Mouse (Mus musculus): ENCODE measurements at regions not wholly inside any gene's neighbourhood (a gene's known extent, or its start where the extent isn't known, plus 50 kb on each side); places are given as distances from the start of the nearest gene placed in this dataset.
A peak's percentile ranks its signal among the peaks of the same experiment; 100 is the strongest.

GRCm38 (mm10) chr13:60450721-60451506 is 150.8 kb upstream of the Dapk1 start:
- H3K27ac ChIP-seq, result no peak overlapping the region
- no peak overlapping the region for H3K4me2 ChIP-seq (replicated peaks)
- WGBS, result 82% methylated on average over 10 of the region's 10 CpGs
- no peaks in the 10 kb centered on the region for H3K27me3 ChIP-seq (ENCODE audit: control insufficient read depth, insufficient read depth, low read length)
- ATAC-seq (ENCODE audit: low FRiP score), result no peak
- H3K9me3 ChIP-seq (ENCODE audit: control insufficient read depth, low read length), result no peaks in the 10 kb centered on the region
- no peaks in the 10 kb centered on the region for H3K36me3 ChIP-seq (replicated peaks; ENCODE audit: control insufficient read depth, insufficient read depth)
- H3K9ac ChIP-seq, result no peak overlapping the region
- DNase-seq (ENCODE audit: low spot score), result no peak
- no peaks in the 10 kb centered on the region for H3K4me1 ChIP-seq (replicated peaks; ENCODE audit: control insufficient read depth, insufficient read depth, low read length)
- no peak overlapping the region for H3K4me3 ChIP-seq (replicated peaks; ENCODE audit: low read length)

- no peak overlapping the region for H3K27ac ChIP-seq
- no peaks in the 10 kb centered on the region for H3K4me1 ChIP-seq (replicated peaks; ENCODE audit: control insufficient read depth, insufficient read depth, low read length)
- no peak for DNase-seq (ENCODE audit: low spot score)
- no peak for ATAC-seq (ENCODE audit: low FRiP score)
- H3K9me3 ChIP-seq (ENCODE audit: control insufficient read depth, low read length), result no peaks in the 10 kb centered on the region
- no peaks in the 10 kb centered on the region for H3K27me3 ChIP-seq (ENCODE audit: control insufficient read depth, insufficient read depth, low read length)
- H3K4me2 ChIP-seq (replicated peaks), result no peak overlapping the region
- WGBS, result 91% methylated on average over 9 of the region's 9 CpGs
- H3K9ac ChIP-seq, result no peak overlapping the region
- H3K4me3 ChIP-seq (replicated peaks; ENCODE audit: low read length), result no peak overlapping the region
- H3K36me3 ChIP-seq (replicated peaks; ENCODE audit: control insufficient read depth, insufficient read depth), result no peaks in the 10 kb centered on the region
These were observed 147.8 kb upstream of the Dapk1 start for GRCm38 (mm10) chr13:60453821-60454483.

GRCm38 (mm10) chr13:60455033-60455619 is 146.6 kb upstream of the Dapk1 start:
- 28% methylated on average over 15 of the region's 15 CpGs for WGBS
- Histone ChIP-seq H3K4me1 (replicated peaks; ENCODE audit: control insufficient read depth, insufficient read depth, low read length) (no peaks in the 10 kb centered on the region), H3K27me3 (ENCODE audit: control insufficient read depth, insufficient read depth, low read length) (no peaks in the 10 kb centered on the region), H3K9ac (no peak overlapping the region), H3K36me3 (replicated peaks; ENCODE audit: control insufficient read depth, insufficient read depth) (no peaks in the 10 kb centered on the region), H3K4me3 (replicated peaks; ENCODE audit: low read length) (no peak overlapping the region), H3K27ac (no peak overlapping the region), H3K9me3 (ENCODE audit: control insufficient read depth, low read length) (no peaks in the 10 kb centered on the region), H3K4me2 (replicated peaks) (no peak overlapping the region)
- peak; percentile 40; the same call in 1 of the 2 replicates for ATAC-seq (ENCODE audit: low FRiP score)
- no peak for DNase-seq (ENCODE audit: low spot score)

- no peak overlapping the region for H3K4me3 ChIP-seq (replicated peaks; ENCODE audit: low read length)
- H3K27ac ChIP-seq, result no peak overlapping the region
- no peak overlapping the region for H3K4me2 ChIP-seq (replicated peaks)
- H3K4me1 ChIP-seq (replicated peaks; ENCODE audit: control insufficient read depth, insufficient read depth, low read length), result no peaks in the 10 kb centered on the region
- WGBS, result 79% methylated on average over 10 of the region's 10 CpGs
- no peaks in the 10 kb centered on the region for H3K9me3 ChIP-seq (ENCODE audit: control insufficient read depth, low read length)
- no peaks in the 10 kb centered on the region for H3K27me3 ChIP-seq (ENCODE audit: control insufficient read depth, insufficient read depth, low read length)
- no peak for ATAC-seq (ENCODE audit: low FRiP score)
- H3K9ac ChIP-seq, result no peak overlapping the region
- DNase-seq (ENCODE audit: low spot score), result no peak
- H3K36me3 ChIP-seq (replicated peaks; ENCODE audit: control insufficient read depth, insufficient read depth), result no peaks in the 10 kb centered on the region
These were observed 145.7 kb upstream of the Dapk1 start for GRCm38 (mm10) chr13:60455863-60456551.

- Histone ChIP-seq H3K9ac (no peak overlapping the region), H3K9me3 (ENCODE audit: control insufficient read depth, low read length) (no peaks in the 10 kb centered on the region), H3K27ac (no peak overlapping the region), H3K27me3 (ENCODE audit: control insufficient read depth, insufficient read depth, low read length) (no peaks in the 10 kb centered on the region), H3K4me3 (replicated peaks; ENCODE audit: low read length) (no peak overlapping the region), H3K4me2 (replicated peaks) (no peak overlapping the region), H3K4me1 (replicated peaks; ENCODE audit: control insufficient read depth, insufficient read depth, low read length) (no peaks in the 10 kb centered on the region), H3K36me3 (replicated peaks; ENCODE audit: control insufficient read depth, insufficient read depth) (no peaks in the 10 kb centered on the region)
- WGBS, result 95% methylated on average over 10 of the region's 10 CpGs
- ATAC-seq (ENCODE audit: low FRiP score) (no peak), DNase-seq (ENCODE audit: low spot score) (no peak)
These were observed 144.5 kb upstream of the Dapk1 start for GRCm38 (mm10) chr13:60457277-60457676.

GRCm38 (mm10) chr13:60459002-60459401 is 142.7 kb upstream of the Dapk1 start:
- H3K27me3 ChIP-seq (ENCODE audit: control insufficient read depth, insufficient read depth, low read length), result no peaks in the 10 kb centered on the region
- H3K27ac ChIP-seq, result no peak overlapping the region
- no peak overlapping the region for H3K4me3 ChIP-seq (replicated peaks; ENCODE audit: low read length)
- no peaks in the 10 kb centered on the region for H3K9me3 ChIP-seq (ENCODE audit: control insufficient read depth, low read length)
- 88% methylated on average over 5 of the region's 5 CpGs for WGBS
- H3K36me3 ChIP-seq (replicated peaks; ENCODE audit: control insufficient read depth, insufficient read depth), result no peaks in the 10 kb centered on the region
- no peaks in the 10 kb centered on the region for H3K4me1 ChIP-seq (replicated peaks; ENCODE audit: control insufficient read depth, insufficient read depth, low read length)
- H3K4me2 ChIP-seq (replicated peaks), result no peak overlapping the region
- no peak for ATAC-seq (ENCODE audit: low FRiP score)
- no peak for DNase-seq (ENCODE audit: low spot score)
- no peak overlapping the region for H3K9ac ChIP-seq

- ATAC-seq (ENCODE audit: low FRiP score), result no peak
- DNase-seq (ENCODE audit: low spot score), result no peak
- Histone ChIP-seq H3K27ac (no peak overlapping the region), H3K9me3 (ENCODE audit: control insufficient read depth, low read length) (no peaks in the 10 kb centered on the region), H3K4me2 (replicated peaks) (no peak overlapping the region), H3K4me3 (replicated peaks; ENCODE audit: low read length) (no peak overlapping the region), H3K4me1 (replicated peaks; ENCODE audit: control insufficient read depth, insufficient read depth, low read length) (no peaks in the 10 kb centered on the region), H3K9ac (no peak overlapping the region), H3K27me3 (ENCODE audit: control insufficient read depth, insufficient read depth, low read length) (no peaks in the 10 kb centered on the region), H3K36me3 (replicated peaks; ENCODE audit: control insufficient read depth, insufficient read depth) (no peaks in the 10 kb centered on the region)
- WGBS, result 86% methylated on average over 5 of the region's 5 CpGs
These were observed 135.0 kb upstream of the Dapk1 start for GRCm38 (mm10) chr13:60466553-60467313.

- no peak for ATAC-seq (ENCODE audit: low FRiP score)
- no peak overlapping the region for H3K4me3 ChIP-seq (replicated peaks; ENCODE audit: low read length)
- peak; percentile 85 for DNase-seq (ENCODE audit: low spot score)
- H3K9ac ChIP-seq, result no peak overlapping the region
- no peaks in the 10 kb centered on the region for H3K27me3 ChIP-seq (ENCODE audit: control insufficient read depth, insufficient read depth, low read length)
- H3K4me1 ChIP-seq (replicated peaks; ENCODE audit: control insufficient read depth, insufficient read depth, low read length), result no peaks in the 10 kb centered on the region
- H3K9me3 ChIP-seq (ENCODE audit: control insufficient read depth, low read length), result no peaks in the 10 kb centered on the region
- H3K4me2 ChIP-seq (replicated peaks), result no peak overlapping the region
- H3K36me3 ChIP-seq (replicated peaks; ENCODE audit: control insufficient read depth, insufficient read depth), result no peaks in the 10 kb centered on the region
- 20% methylated on average over 11 of the region's 11 CpGs for whole genome bisulfite sequencing
- no peak overlapping the region for H3K27ac ChIP-seq
These were observed 133.7 kb upstream of the Dapk1 start for GRCm38 (mm10) chr13:60467821-60468579.
